Mouse (Mus musculus): ENCODE results near the gene Echdc2.
"Not testable (repeated sequence)": the region's sequence is repeated elsewhere in the genome, so short reads cannot be mapped to it uniquely, and the experiment has no call there.

Gene Echdc2

DNA sequence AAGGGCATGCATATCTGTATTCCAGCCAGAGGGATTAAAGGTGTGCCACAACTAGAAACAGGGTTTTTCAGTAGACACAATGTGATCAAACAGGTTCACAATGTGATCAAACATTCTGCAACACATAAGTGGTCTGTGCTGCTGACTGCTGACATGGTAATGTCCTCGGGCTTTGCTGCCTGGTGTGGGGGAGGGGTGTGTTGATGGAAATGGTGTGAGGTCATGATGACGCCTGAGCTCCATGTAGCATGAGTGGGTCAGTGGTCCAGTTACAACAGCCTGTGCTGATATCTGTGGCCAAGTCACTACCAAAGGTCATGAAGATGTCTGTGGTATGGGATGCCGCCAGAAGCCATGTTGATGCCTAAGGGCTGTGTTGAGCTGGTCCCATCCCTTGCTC lies 34.8 kb upstream of the Echdc2 start:
- Histone ChIP-seq H3K9me3 (ENCODE audit: low read length) (peaks cover 13% of the 10 kb centered on the region), H3K4me1 (replicated peaks; ENCODE audit: low read depth, low read length) (no peaks in the 10 kb centered on the region), H3K36me3 (ENCODE audit: insufficient read depth, low read length) (no peaks in the 10 kb centered on the region), H3K4me3 (replicated peaks; ENCODE audit: low read length) (no peak overlapping the region), H3K27me3 (ENCODE audit: insufficient read depth, low read length) (no peaks in the 10 kb centered on the region)
- no peak for TF ChIP-seq NANOG (IDR thresholded peaks at IDR 0.05; ENCODE audit: borderline replicate concordance, low read length)
- no peak for TF ChIP-seq POU5F1 (IDR thresholded peaks at IDR 0.05; ENCODE audit: borderline replicate concordance, low read length)
- TF ChIP-seq CTCF (conservative IDR thresholded peaks at IDR 0.05; ENCODE audit: low read length): no peak

DNA sequence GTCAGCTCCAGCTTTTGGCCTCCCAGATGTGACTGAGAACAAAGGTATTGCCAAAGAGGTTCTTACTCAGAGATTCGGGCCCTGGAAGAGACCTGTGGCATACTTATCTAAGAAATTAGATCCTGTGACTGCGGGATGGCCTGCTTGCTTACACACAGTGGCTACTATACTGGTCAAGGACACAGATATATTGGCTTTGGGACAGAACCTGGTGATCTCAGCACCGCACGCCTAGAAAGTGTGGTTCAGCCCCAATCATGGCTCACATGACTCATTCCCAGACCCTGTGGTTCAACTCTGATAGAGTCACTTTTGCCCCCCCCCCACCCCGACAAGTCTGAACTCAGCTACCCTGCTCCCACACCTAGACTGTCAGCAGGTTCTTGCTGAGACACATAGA lies 28.3 kb upstream of the Echdc2 start:
- TF ChIP-seq POU5F1 (IDR thresholded peaks at IDR 0.05; ENCODE audit: borderline replicate concordance, low read length) (no peak), NANOG (IDR thresholded peaks at IDR 0.05; ENCODE audit: borderline replicate concordance, low read length) (no peak), CTCF (conservative IDR thresholded peaks at IDR 0.05; ENCODE audit: low read length) (no peak)

DNA sequence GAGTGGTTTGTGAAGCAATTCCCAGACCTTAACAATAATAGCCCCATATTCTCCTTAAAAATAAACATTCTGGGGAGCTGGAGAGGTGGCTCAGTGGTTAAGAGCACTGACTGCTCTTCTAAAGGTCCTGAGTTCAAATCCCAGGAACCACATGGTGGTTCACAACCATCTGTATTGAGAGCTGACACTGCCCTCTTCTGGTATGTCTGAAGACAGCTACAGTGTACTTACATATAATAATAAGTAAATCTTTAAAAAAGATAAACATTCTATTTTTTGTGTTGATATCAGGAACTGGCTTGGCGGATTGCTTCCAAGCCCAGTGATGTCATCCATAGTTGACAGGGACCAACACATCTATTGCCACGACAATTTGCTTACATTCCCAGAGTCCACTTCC lies 22.1 kb upstream of the Echdc2 start:
- H3K4me1 ChIP-seq (replicated peaks; ENCODE audit: low read depth, low read length): not testable (repeated sequence)

More for the DNA sequence above, 28.3 kb upstream of the Echdc2 start:
- no peak overlapping the region for H3K4me3 ChIP-seq (replicated peaks; ENCODE audit: low read length)
- H3K36me3 ChIP-seq (ENCODE audit: insufficient read depth, low read length): no peaks in the 10 kb centered on the region
- no peaks in the 10 kb centered on the region for H3K27me3 ChIP-seq (ENCODE audit: insufficient read depth, low read length)
- no peaks in the 10 kb centered on the region for H3K4me1 ChIP-seq (replicated peaks; ENCODE audit: low read depth, low read length)
- peaks cover 9% of the 10 kb centered on the region for H3K9me3 ChIP-seq (ENCODE audit: low read length)

DNA sequence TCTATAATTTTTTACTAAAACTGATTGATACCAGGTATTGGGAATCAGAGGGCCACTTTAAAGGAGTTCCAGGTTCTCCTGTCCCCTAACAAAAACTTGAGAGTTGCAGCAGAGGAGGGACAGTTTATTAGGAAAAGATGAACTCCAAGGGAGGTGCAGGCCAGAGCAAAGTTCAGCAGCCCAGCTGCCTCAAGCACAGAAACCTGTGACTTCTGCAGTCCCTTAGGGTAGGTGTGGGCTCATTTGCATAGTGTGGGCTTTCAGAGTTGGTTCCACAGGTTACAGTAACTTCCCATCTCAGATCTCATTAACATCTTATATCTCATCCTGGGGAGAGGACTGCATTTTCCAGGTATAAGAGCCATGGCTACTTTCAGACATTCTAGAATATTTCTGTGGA lies 21.5 kb upstream of the Echdc2 start:
- H3K9me3 ChIP-seq (ENCODE audit: low read length): peaks cover 43% of the 10 kb centered on the region

More for the DNA sequence above, 22.1 kb upstream of the Echdc2 start:
- not testable (repeated sequence) for H3K36me3 ChIP-seq (ENCODE audit: insufficient read depth, low read length); H3K4me3 ChIP-seq (replicated peaks; ENCODE audit: low read length); H3K27me3 ChIP-seq (ENCODE audit: insufficient read depth, low read length)
- H3K9me3 ChIP-seq (ENCODE audit: low read length): peaks cover 43% of the 10 kb centered on the region

DNA sequence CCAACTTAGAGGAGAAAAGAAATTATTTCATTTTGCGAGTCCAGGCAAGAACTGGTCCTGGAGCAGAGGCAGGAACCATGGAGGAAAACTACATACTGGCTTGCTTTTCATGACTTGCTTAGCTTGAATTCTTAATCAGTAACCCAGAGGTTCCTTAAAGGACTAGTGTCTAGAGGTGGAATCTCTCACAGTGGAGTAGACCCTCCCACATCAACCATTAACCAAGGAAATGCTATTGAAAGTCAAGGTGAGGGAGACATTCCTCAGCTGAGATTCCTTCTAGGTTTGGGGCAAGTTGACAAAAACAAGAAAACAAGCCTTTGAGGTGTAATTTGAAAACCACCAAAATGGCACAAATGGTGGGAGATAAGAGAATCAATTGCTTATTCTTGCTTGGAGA lies 20.4 kb upstream of the Echdc2 start, which contains the start of gene Scp2:
Gene Scp2 (minus strand): TSS at position 119 of the 400 bp plus-strand sequence.
- H3K4me1 ChIP-seq (replicated peaks; ENCODE audit: low read depth, low read length): no peaks in the 10 kb centered on the region
- no peak within 1 kb of the TSS for H3K4me3 ChIP-seq (replicated peaks; ENCODE audit: low read length)
- H3K27me3 ChIP-seq (ENCODE audit: insufficient read depth, low read length): no peaks in the 10 kb centered on the region
- H3K36me3 ChIP-seq (ENCODE audit: insufficient read depth, low read length): no peaks in the 10 kb centered on the region
- TF ChIP-seq POU5F1 (IDR thresholded peaks at IDR 0.05; ENCODE audit: borderline replicate concordance, low read length) (no peak), CTCF (conservative IDR thresholded peaks at IDR 0.05; ENCODE audit: low read length) (no peak), NANOG (IDR thresholded peaks at IDR 0.05; ENCODE audit: borderline replicate concordance, low read length) (no peak)
- peaks cover 43% of the 10 kb centered on the region for H3K9me3 ChIP-seq (ENCODE audit: low read length)

More for the DNA sequence above, 21.5 kb upstream of the Echdc2 start:
- Histone ChIP-seq H3K36me3 (ENCODE audit: insufficient read depth, low read length) (no peaks in the 10 kb centered on the region), H3K4me1 (replicated peaks; ENCODE audit: low read depth, low read length) (no peaks in the 10 kb centered on the region), H3K27me3 (ENCODE audit: insufficient read depth, low read length) (no peaks in the 10 kb centered on the region), H3K4me3 (replicated peaks; ENCODE audit: low read length) (no peak overlapping the region)
- TF ChIP-seq NANOG (IDR thresholded peaks at IDR 0.05; ENCODE audit: borderline replicate concordance, low read length) (no peak), CTCF (conservative IDR thresholded peaks at IDR 0.05; ENCODE audit: low read length) (no peak), POU5F1 (IDR thresholded peaks at IDR 0.05; ENCODE audit: borderline replicate concordance, low read length) (no peak)

DNA sequence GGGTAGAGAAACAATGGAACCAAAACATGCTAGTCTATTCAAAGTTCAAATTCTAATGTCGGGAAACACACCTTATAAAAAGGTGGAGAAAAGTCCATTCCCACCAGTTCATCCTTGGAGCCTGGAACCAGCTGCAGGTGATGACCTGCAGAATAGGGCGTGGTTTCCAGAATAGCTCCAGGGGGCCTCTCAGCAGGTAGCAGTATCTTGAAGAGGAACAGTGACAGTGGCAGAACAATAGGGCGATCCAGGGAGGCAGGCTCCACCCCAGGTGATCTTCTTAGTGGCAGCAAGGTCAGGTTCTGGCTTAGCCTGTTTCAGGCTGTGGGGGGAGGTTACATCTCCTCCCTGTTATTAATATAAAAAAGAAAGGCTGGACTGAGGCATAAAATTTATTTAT lies 19.7 kb upstream of the Echdc2 start:
- H3K4me1 ChIP-seq (replicated peaks; ENCODE audit: low read depth, low read length); H3K4me3 ChIP-seq (replicated peaks; ENCODE audit: low read length); H3K36me3 ChIP-seq (ENCODE audit: insufficient read depth, low read length); H3K27me3 ChIP-seq (ENCODE audit: insufficient read depth, low read length): not testable (repeated sequence)
- peaks cover 43% of the 10 kb centered on the region for H3K9me3 ChIP-seq (ENCODE audit: low read length)

DNA sequence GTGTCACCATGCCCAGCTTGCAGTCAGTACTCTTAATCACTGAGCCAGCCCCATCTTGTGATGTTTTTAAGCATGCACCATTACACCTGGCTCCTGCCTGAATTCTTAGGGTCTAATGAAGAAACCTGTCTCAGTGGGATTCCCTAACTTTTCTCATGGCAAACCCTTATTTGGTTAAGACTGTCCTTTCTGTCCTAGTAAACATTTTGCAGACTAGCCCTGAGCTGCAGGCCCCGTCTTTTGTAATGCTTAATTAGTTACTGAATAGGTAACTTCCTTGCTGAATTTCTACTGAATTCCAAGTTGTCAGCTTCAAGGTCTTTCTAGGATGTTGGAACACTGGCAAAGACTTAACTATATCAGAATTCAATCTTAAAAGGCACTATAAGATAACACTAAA lies 10.1 kb upstream of the Echdc2 start:
- not testable (repeated sequence) for H3K27me3 ChIP-seq (ENCODE audit: insufficient read depth, low read length); H3K4me3 ChIP-seq (replicated peaks; ENCODE audit: low read length); H3K36me3 ChIP-seq (ENCODE audit: insufficient read depth, low read length); H3K4me1 ChIP-seq (replicated peaks; ENCODE audit: low read depth, low read length)
- H3K9me3 ChIP-seq (ENCODE audit: low read length): peaks cover 27% of the 10 kb centered on the region

DNA sequence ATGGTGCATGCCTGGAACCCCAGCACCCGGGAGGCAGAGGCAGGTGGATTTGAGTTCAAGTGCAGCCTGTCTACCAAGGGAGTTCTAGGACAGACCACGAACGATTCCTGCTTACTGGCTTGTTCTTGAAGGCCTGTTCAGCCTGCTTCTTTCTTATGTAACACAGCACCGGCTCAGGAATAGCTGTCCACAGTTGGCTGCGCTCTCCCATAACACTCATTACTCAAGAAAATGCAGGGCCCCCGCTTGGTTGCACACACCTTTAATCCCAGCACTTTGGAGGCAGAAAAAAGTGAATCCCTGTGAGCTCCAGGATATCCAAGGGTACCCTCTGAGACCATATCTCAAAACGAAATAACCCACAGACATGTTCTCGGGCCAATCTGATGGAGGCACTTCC lies 3.3 kb upstream of the Echdc2 start:
- Histone ChIP-seq H3K9me3 (ENCODE audit: low read length) (peaks cover 7% of the 10 kb centered on the region), H3K36me3 (ENCODE audit: insufficient read depth, low read length) (no peaks in the 10 kb centered on the region), H3K27me3 (ENCODE audit: insufficient read depth, low read length) (peaks cover 7% of the 10 kb centered on the region; the same call in 1 of the 2 replicates), H3K4me1 (replicated peaks; ENCODE audit: low read depth, low read length) (peaks cover 40% of the 10 kb centered on the region), H3K4me3 (replicated peaks; ENCODE audit: low read length) (no peak overlapping the region)
- TF ChIP-seq NANOG (IDR thresholded peaks at IDR 0.05; ENCODE audit: borderline replicate concordance, low read length) (no peak), CTCF (conservative IDR thresholded peaks at IDR 0.05; ENCODE audit: low read length) (no peak), POU5F1 (IDR thresholded peaks at IDR 0.05; ENCODE audit: borderline replicate concordance, low read length) (no peak)

DNA sequence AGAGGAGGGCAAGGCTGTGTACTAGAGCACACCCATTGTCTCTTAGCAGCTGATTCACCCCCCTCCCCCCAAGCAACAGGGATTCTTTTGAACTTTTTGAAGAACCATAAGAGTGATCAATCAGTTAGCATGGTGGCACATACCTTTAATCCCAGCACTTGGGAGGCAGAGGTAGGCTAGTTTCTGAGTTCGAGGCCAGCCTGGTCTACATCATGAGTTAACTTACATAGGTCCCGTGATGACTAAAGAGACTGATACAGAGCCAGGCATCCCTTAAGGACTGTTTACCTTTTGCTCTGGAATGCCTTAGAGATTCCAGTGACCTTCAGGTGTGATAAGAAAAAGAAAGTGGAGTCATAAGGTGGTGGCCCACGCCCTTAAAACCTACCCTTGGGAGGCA lies 1.9 kb upstream of the Echdc2 start:
- TF ChIP-seq CTCF (conservative IDR thresholded peaks at IDR 0.05; ENCODE audit: low read length) (no peak), NANOG (IDR thresholded peaks at IDR 0.05; ENCODE audit: borderline replicate concordance, low read length) (no peak), POU5F1 (IDR thresholded peaks at IDR 0.05; ENCODE audit: borderline replicate concordance, low read length) (no peak)
- peaks cover 1% of the 10 kb centered on the region; the same call in 1 of the 2 replicates for H3K9me3 ChIP-seq (ENCODE audit: low read length)
- peaks cover 44% of the 10 kb centered on the region for H3K4me1 ChIP-seq (replicated peaks; ENCODE audit: low read depth, low read length)
- no peak overlapping the region for H3K4me3 ChIP-seq (replicated peaks; ENCODE audit: low read length)
- H3K36me3 ChIP-seq (ENCODE audit: insufficient read depth, low read length): peaks cover 5% of the 10 kb centered on the region
- H3K27me3 ChIP-seq (ENCODE audit: insufficient read depth, low read length): peaks cover 7% of the 10 kb centered on the region; the same call in 1 of the 2 replicates

Measured in E14TG2a.4 (cell line).